In the genomic region with DNA sequence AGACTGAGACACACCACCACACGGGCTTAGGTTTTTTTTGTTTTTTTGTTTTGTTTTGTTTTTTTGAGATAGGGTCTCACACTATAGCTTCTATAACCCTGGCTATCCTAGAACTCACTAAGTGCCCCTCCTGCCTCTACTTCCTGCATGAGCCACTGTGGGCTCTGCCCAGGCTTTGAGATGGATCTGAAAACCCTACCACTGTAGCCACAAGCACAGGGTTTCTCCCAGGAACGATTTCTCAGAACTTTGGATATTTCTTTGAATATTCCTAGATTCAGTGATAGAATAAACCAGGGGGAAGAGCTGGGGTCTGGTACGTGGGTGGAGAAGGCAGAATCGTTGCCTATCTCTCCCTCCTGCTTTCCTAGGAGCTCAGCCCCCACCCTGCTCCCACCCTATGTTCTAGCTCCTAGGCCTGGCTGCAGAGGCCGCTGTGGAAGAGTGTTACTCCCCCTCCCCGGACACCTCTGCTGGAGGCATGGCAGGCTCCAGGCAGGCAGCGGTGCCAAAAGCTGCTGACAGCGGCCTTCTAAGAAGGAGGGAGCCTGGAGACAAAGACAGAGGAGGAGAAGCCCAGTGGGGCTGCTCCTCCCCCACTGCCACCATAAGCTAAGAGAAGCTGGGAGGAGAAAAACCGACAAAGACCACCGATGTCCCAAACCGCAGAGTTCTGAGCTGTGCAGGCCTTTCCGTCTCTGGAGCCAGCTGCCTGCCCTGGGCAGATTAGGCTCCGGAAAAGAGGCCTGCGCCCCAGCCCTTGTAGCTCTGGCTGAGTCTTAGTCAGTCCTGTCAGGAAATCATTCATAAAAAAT, we compare ENCODE assay signal across 8 mouse cellular contexts. TPM values are rescaled to one million over a fixed set of nuclear protein-coding genes. Genes with fewer than 3 reads are reported as not detected.
DNase-seq lines count a peak whose midpoint lies in the region; ATAC-seq lines count a peak whose summit lies in the region.

No protein-coding gene starts in this region.

- DNase-seq in left cerebral cortex, postnatal 4 days, result peak; percentile 59
- DNase-seq in left cerebral cortex, postnatal 36 days (ENCODE audit: low spot score in 2 of 2), result no peak
- DNase-seq in brain, adult 2 months (ENCODE audit: low read depth, low spot score), result peak; percentile 53
- DNase-seq in liver, embryonic 11.5 days (ENCODE audit: low spot score), result peak; percentile 78
- DNase-seq in adipocyte (ENCODE audit: low spot score), result no peak

- intact Hi-C loops in left cerebral cortex, postnatal 4 days (cut with DNase I), result no loop called here
- intact Hi-C loops in left cerebral cortex, postnatal 36 days (cut with DNase I), result no loop called here

- H3K4me1 ChIP-seq in liver, embryonic 11.5 days (replicated peaks; ENCODE audit: control insufficient read depth, insufficient read depth, low read length), result peaks cover 54% of the 10 kb centered on the region
- peaks cover 25% of the 10 kb centered on the region for H3K4me1 ChIP-seq in stomach, embryonic 15.5 days

- peak overlapping the region; percentile 53 for H3K4me2 ChIP-seq in liver, embryonic 11.5 days
- no peak overlapping the region for H3K4me2 ChIP-seq in stomach, embryonic 15.5 days

- H3K36me3 ChIP-seq in liver, embryonic 11.5 days (ENCODE audit: control insufficient read depth, insufficient read depth, low read length), result no peaks in the 10 kb centered on the region
- no peaks in the 10 kb centered on the region for H3K36me3 ChIP-seq in stomach, embryonic 15.5 days

- peak; percentile 8 for ATAC-seq in granulocyte monocyte progenitor cell, adult 5-6 weeks (replicated peaks; ENCODE audit: poor library complexity, severe bottlenecking)
- peak; percentile 81 for ATAC-seq in liver, embryonic 11.5 days (replicated peaks; ENCODE audit: low FRiP score)
- ATAC-seq in stomach, embryonic 15.5 days (ENCODE audit: insufficient read depth, low FRiP score, low read depth), result 0 out of 2 replicates have a peak, but pooled peaks have one; percentile 6
- ATAC-seq in inflammation-experienced regulatory T-cells, adult 6 months, result no peak

- H3K9me3 ChIP-seq in liver, embryonic 11.5 days (ENCODE audit: control insufficient read depth, low read length), result no peaks in the 10 kb centered on the region
- H3K9me3 ChIP-seq in stomach, embryonic 15.5 days, result no peaks in the 10 kb centered on the region

- no peaks in the 10 kb centered on the region for H3K27me3 ChIP-seq in liver, embryonic 11.5 days (replicated peaks; ENCODE audit: control insufficient read depth, insufficient read depth, low read length)
- H3K27me3 ChIP-seq in stomach, embryonic 15.5 days (replicated peaks), result no peaks in the 10 kb centered on the region

- 12% methylated on average over 14 of the region's 14 CpGs for WGBS in liver, embryonic 11.5 days
- 24% methylated on average over 14 of the region's 14 CpGs for WGBS in stomach, embryonic 15.5 days

- H3K4me3 ChIP-seq in liver, embryonic 11.5 days (ENCODE audit: low read depth, low read length), result no peak overlapping the region
- H3K4me3 ChIP-seq in stomach, embryonic 15.5 days (replicated peaks), result no peak overlapping the region

- H3K9ac ChIP-seq in liver, embryonic 11.5 days (ENCODE audit: low read depth, low read length), result peak overlapping the region; percentile 62
- H3K9ac ChIP-seq in stomach, embryonic 15.5 days, result no peak overlapping the region

- H3K27ac ChIP-seq in liver, embryonic 11.5 days (ENCODE audit: low read depth, low read length), result peak overlapping the region; percentile 97
- H3K27ac ChIP-seq in stomach, embryonic 15.5 days, result peak overlapping the region; percentile 66

RNA-seq across cellular contexts. Expression of gene Commd7, which starts 21.9 kb away (rescaled TPM):
- total RNA-seq in left cerebral cortex, postnatal 4 days (2021), result 10 to 100 TPM; 48.2 to 50.9 TPM
- 10 to 100 TPM; 27.6 to 32.0 TPM for total RNA-seq in left cerebral cortex, postnatal 36 days (2021)
- total RNA-seq in granulocyte monocyte progenitor cell, adult 5-6 weeks (2014; fragmentation: Nextera tagmentation), result 24.1 and 32.9 TPM in 2 replicates
- 41.9 and 50.4 TPM in 2 replicates for total RNA-seq in granulocyte monocyte progenitor cell, adult 5-6 weeks (2017)
- polyA plus RNA-seq in liver, embryonic 11.5 days (2014; fragmentation: Nextera tagmentation; extraction: Ambion mirVana), result 65.1 and 66.8 TPM in 2 replicates
- 73.9 and 77.9 TPM in 2 replicates for polyA plus RNA-seq in stomach, embryonic 15.5 days (2015; fragmentation: Nextera tagmentation; extraction: Ambion mirVana)
- 100 to 1,000 TPM; 102 to 138 (median 121) TPM for polyA plus RNA-seq in inflammation-experienced regulatory T-cells, adult 6 months (2017; shearing (Covaris generic))

RNA-seq across cellular contexts. Expression of gene Dnmt3b, which starts 38.6 kb away (rescaled TPM):
- 1 to 10 TPM; 2.8 to 4.0 TPM for total RNA-seq in left cerebral cortex, postnatal 4 days (2021)
- 1 to 10 TPM in 1 of 2 experiments, under 1 TPM in 1; 0.86 to 1.4 TPM for total RNA-seq in left cerebral cortex, postnatal 36 days (2021)
- 18.7 and 23.7 TPM in 2 replicates for total RNA-seq in granulocyte monocyte progenitor cell, adult 5-6 weeks (2014; fragmentation: Nextera tagmentation)
- total RNA-seq in granulocyte monocyte progenitor cell, adult 5-6 weeks (2017), result 13.9 and 18.5 TPM in 2 replicates
- polyA plus RNA-seq in liver, embryonic 11.5 days (2014; fragmentation: Nextera tagmentation; extraction: Ambion mirVana), result 27.2 and 27.8 TPM in 2 replicates
- polyA plus RNA-seq in stomach, embryonic 15.5 days (2015; fragmentation: Nextera tagmentation; extraction: Ambion mirVana), result 8.9 and 9.7 TPM in 2 replicates
- 1 to 10 TPM; 1.5 to 4.8 (median 3.7) TPM for polyA plus RNA-seq in inflammation-experienced regulatory T-cells, adult 6 months (2017; shearing (Covaris generic))

Comparison
In these comparisons a context has a peak if more than half of its experiments do, and no peak if none do; other contexts are left out.
1. DNase-seq: peak in left cerebral cortex, postnatal 4 days (single experiment), brain, adult 2 months (single experiment) and liver, embryonic 11.5 days (single experiment); none in left cerebral cortex, postnatal 36 days (0 of 2) and adipocyte (single experiment).